Mouse (Mus musculus) testis, adult 2 months (tissue): ENCODE measurements around the gene Sspn.

Experiments
- CTCF ChIP-seq: fragments of 200-500 bp; IDR thresholded peaks from 2 replicates; pipeline ENCODE4 v1.5.1; 2012; ENCODE audit warnings: low read depth, mild to moderate bottlenecking, inconsistent platforms, low read length, moderate library complexity; ENCODE audit not compliant: control insufficient read depth, insufficient read depth, insufficient replicate concordance
- POLR2A ChIP-seq: fragments of 200-500 bp; IDR thresholded peaks from 2 replicates; pipeline ENCODE4 v1.6.1; 2012; ENCODE audit warnings: low read depth, mild to moderate bottlenecking, inconsistent platforms, low read length, moderate library complexity; ENCODE audit not compliant: control insufficient read depth

GRCm38 (mm10) chr6:145990578-145990977, 59.1 kb downstream of the Sspn start:
- TF ChIP-seq POLR2A: no peak
- no peak for TF ChIP-seq CTCF
